Mouse (Mus musculus): ENCODE data around the gene Lmnb2.

GRCm38 (mm10) chr10:80874035-80874434, 44.0 kb downstream of the Lmnb2 start:
- TF ChIP-seq POLR2AphosphoS5 (IDR thresholded peaks at IDR 0.05; ENCODE audit: insufficient replicate concordance, low read depth, low read length) (no peak), CTCF (IDR thresholded peaks at IDR 0.05; ENCODE audit: low read depth, low read length) (no peak)

Measured in G1E (cell line).